Mouse (Mus musculus) hindbrain, embryonic 10.5 days (tissue): ENCODE measurements around the gene Rapgef2. TPM values are rescaled to one million over a fixed set of nuclear protein-coding genes. Genes with fewer than 3 reads are reported as not detected.

Experiments used
- DNase-seq: peaks from one replicate; pipeline ENCODE4 v3.0.0-alpha.2; 2017; ENCODE audit warnings: low spot score
- H3K27ac ChIP-seq: fragments of 300-500 bp; sonication (generic); 2 replicates; pipeline ENCODE4 v1.5.1; 2016; ENCODE audit warnings: mild to moderate bottlenecking, moderate library complexity
- H3K27me3 ChIP-seq: fragments of 300-500 bp; sonication (generic); 2 replicates; pipeline ENCODE4 v1.6.1; 2016; ENCODE audit warnings: mild to moderate bottlenecking; ENCODE audit not compliant: poor library complexity, insufficient read depth, severe bottlenecking
- H3K36me3 ChIP-seq: fragments of 300-500 bp; sonication (generic); 2 replicates; pipeline ENCODE4 v1.6.1; 2016; ENCODE audit warnings: mild to moderate bottlenecking, moderate library complexity
- H3K4me1 ChIP-seq: fragments of 300-500 bp; sonication (generic); replicated peaks from 2 replicates; pipeline ENCODE4 v1.6.1; 2016; ENCODE audit warnings: mild to moderate bottlenecking
- H3K4me3 ChIP-seq: fragments of 300-500 bp; sonication (generic); 2 replicates; pipeline ENCODE4 v1.5.1; 2016; ENCODE audit warnings: mild to moderate bottlenecking, moderate library complexity
- H3K9me3 ChIP-seq: fragments of 300-500 bp; sonication (generic); 2 replicates; pipeline ENCODE4 v1.6.1; 2016; ENCODE audit warnings: mild to moderate bottlenecking, moderate library complexity
- WGBS: fragments of 180-500 bp; shearing (Covaris S2); methylation state at CpG from one replicate; pipeline ENCODE4 v1.1.7; 2016; 5-methylcytosine and 5-hydroxymethylcytosine counted together
- polyA plus RNA-seq: library from polyadenylated mRNA; unstranded; fragments of >200 nt; fragmentation: Nextera tagmentation; extraction: Ambion mirVana; gene quantifications from 2 replicates; pipeline ENCODE4 v1.2.1, GENCODE M21; 2016

The Rapgef2 gene
- polyA plus RNA-seq, 1 experiment from 2014 or later, result 5.2 TPM

- 97% methylated on average over 12 of the region's 12 CpGs for WGBS
- H3K4me1 ChIP-seq, result no peaks in the 10 kb centered on the region
- H3K27ac ChIP-seq, result no peak overlapping the region
- H3K27me3 ChIP-seq, result no peaks in the 10 kb centered on the region
- DNase-seq, result no peak
- H3K4me3 ChIP-seq, result no peak overlapping the region
- H3K36me3 ChIP-seq, result no peaks in the 10 kb centered on the region
- H3K9me3 ChIP-seq, result no peaks in the 10 kb centered on the region
Measured at GRCm38 (mm10) chr3:79119983-79120382, 166.3 kb downstream of the Rapgef2 start.

GRCm38 (mm10) chr3:79110153-79110552 is 176.2 kb downstream of the Rapgef2 start:
- no peaks in the 10 kb centered on the region; the same call in 1 of the 2 replicates for H3K9me3 ChIP-seq
- no peak overlapping the region for H3K27ac ChIP-seq
- WGBS, result 95% methylated on average over 6 of the region's 6 CpGs
- no peaks in the 10 kb centered on the region for H3K27me3 ChIP-seq
- H3K4me3 ChIP-seq, result no peak overlapping the region
- H3K4me1 ChIP-seq, result no peaks in the 10 kb centered on the region
- peaks cover 6% of the 10 kb centered on the region for H3K36me3 ChIP-seq
- no peak for DNase-seq

GRCm38 (mm10) chr3:79108246-79108645 is 178.1 kb downstream of the Rapgef2 start:
- no peak for DNase-seq
- no peaks in the 10 kb centered on the region; the same call in 1 of the 2 replicates for H3K9me3 ChIP-seq
- H3K36me3 ChIP-seq, result peaks cover 10% of the 10 kb centered on the region
- no peaks in the 10 kb centered on the region for H3K4me1 ChIP-seq
- H3K4me3 ChIP-seq, result no peak overlapping the region
- WGBS, result 92% methylated on average over 6 of the region's 6 CpGs
- H3K27ac ChIP-seq, result no peak overlapping the region
- no peaks in the 10 kb centered on the region for H3K27me3 ChIP-seq

GRCm38 (mm10) chr3:79106360-79106759 is 180.0 kb downstream of the Rapgef2 start:
- H3K36me3 ChIP-seq, result peaks cover 17% of the 10 kb centered on the region
- WGBS, result 86% methylated on average over 2 of the region's 2 CpGs
- H3K9me3 ChIP-seq, result no peaks in the 10 kb centered on the region; the same call in 1 of the 2 replicates
- no peaks in the 10 kb centered on the region for H3K27me3 ChIP-seq
- DNase-seq, result no peak
- H3K4me1 ChIP-seq, result no peaks in the 10 kb centered on the region
- no peak overlapping the region for H3K4me3 ChIP-seq
- no peak overlapping the region for H3K27ac ChIP-seq

GRCm38 (mm10) chr3:79103604-79104003 is 182.7 kb downstream of the Rapgef2 start:
- H3K9me3 ChIP-seq, result no peaks in the 10 kb centered on the region
- peaks cover 25% of the 10 kb centered on the region for H3K36me3 ChIP-seq
- no peaks in the 10 kb centered on the region for H3K4me1 ChIP-seq
- no peak overlapping the region for H3K27ac ChIP-seq
- H3K4me3 ChIP-seq, result no peak overlapping the region
- 93% methylated on average over 9 of the region's 9 CpGs for WGBS
- H3K27me3 ChIP-seq, result no peaks in the 10 kb centered on the region
- DNase-seq, result no peak

GRCm38 (mm10) chr3:79101737-79102136 is 184.6 kb downstream of the Rapgef2 start:
- DNase-seq, result no peak
- Histone ChIP-seq H3K27me3 (no peaks in the 10 kb centered on the region), H3K27ac (no peak overlapping the region), H3K9me3 (no peaks in the 10 kb centered on the region), H3K4me1 (no peaks in the 10 kb centered on the region), H3K36me3 (peaks cover 36% of the 10 kb centered on the region), H3K4me3 (no peak overlapping the region)
- WGBS, result 91% methylated on average over 6 of the region's 6 CpGs

GRCm38 (mm10) chr3:79100831-79101230 is 185.5 kb downstream of the Rapgef2 start:
- H3K27me3 ChIP-seq, result no peaks in the 10 kb centered on the region
- no peak for DNase-seq
- no peak overlapping the region for H3K4me3 ChIP-seq
- H3K4me1 ChIP-seq, result no peaks in the 10 kb centered on the region
- WGBS, result 95% methylated on average over 7 of the region's 7 CpGs
- peaks cover 36% of the 10 kb centered on the region for H3K36me3 ChIP-seq
- no peak overlapping the region for H3K27ac ChIP-seq
- H3K9me3 ChIP-seq, result no peaks in the 10 kb centered on the region

GRCm38 (mm10) chr3:79089091-79089490 is 197.2 kb downstream of the Rapgef2 start:
- no peaks in the 10 kb centered on the region for H3K27me3 ChIP-seq
- no peak for DNase-seq
- H3K36me3 ChIP-seq, result peaks cover 89% of the 10 kb centered on the region
- H3K4me3 ChIP-seq, result no peak overlapping the region
- no peaks in the 10 kb centered on the region for H3K9me3 ChIP-seq
- WGBS, result 85% methylated on average over 7 of the region's 7 CpGs
- H3K27ac ChIP-seq, result no peak overlapping the region
- H3K4me1 ChIP-seq, result no peaks in the 10 kb centered on the region

- H3K27me3 ChIP-seq, result no peaks in the 10 kb centered on the region
- H3K4me1 ChIP-seq, result no peaks in the 10 kb centered on the region
- peaks cover 89% of the 10 kb centered on the region for H3K36me3 ChIP-seq
- no peak for DNase-seq
- no peaks in the 10 kb centered on the region for H3K9me3 ChIP-seq
- 89% methylated on average over 5 of the region's 5 CpGs for WGBS
- H3K4me3 ChIP-seq, result no peak overlapping the region
- no peak overlapping the region for H3K27ac ChIP-seq
Measured at GRCm38 (mm10) chr3:79088461-79088860, 197.9 kb downstream of the Rapgef2 start.

GRCm38 (mm10) chr3:79086282-79086681 is 200.0 kb downstream of the Rapgef2 start:
- no peak for DNase-seq
- H3K9me3 ChIP-seq, result no peaks in the 10 kb centered on the region
- no peaks in the 10 kb centered on the region for H3K27me3 ChIP-seq
- H3K4me1 ChIP-seq, result no peaks in the 10 kb centered on the region
- H3K27ac ChIP-seq, result no peak overlapping the region
- no peak overlapping the region for H3K4me3 ChIP-seq
- H3K36me3 ChIP-seq, result peaks cover 84% of the 10 kb centered on the region
- 89% methylated on average over 4 of the region's 4 CpGs for WGBS

GRCm38 (mm10) chr3:79083881-79084280 is 202.4 kb downstream of the Rapgef2 start:
- H3K27ac ChIP-seq, result no peak overlapping the region
- whole genome bisulfite sequencing, result 89% methylated on average over 3 of the region's 3 CpGs
- no peaks in the 10 kb centered on the region for H3K4me1 ChIP-seq
- H3K4me3 ChIP-seq, result no peak overlapping the region
- no peak for DNase-seq
- no peaks in the 10 kb centered on the region for H3K27me3 ChIP-seq
- H3K9me3 ChIP-seq, result no peaks in the 10 kb centered on the region
- H3K36me3 ChIP-seq, result peaks cover 83% of the 10 kb centered on the region

- no peak overlapping the region for H3K4me3 ChIP-seq
- H3K36me3 ChIP-seq, result peaks cover 86% of the 10 kb centered on the region
- 90% methylated on average over 10 of the region's 10 CpGs for WGBS
- H3K9me3 ChIP-seq, result no peaks in the 10 kb centered on the region
- H3K27ac ChIP-seq, result no peak overlapping the region
- H3K4me1 ChIP-seq, result no peaks in the 10 kb centered on the region
- H3K27me3 ChIP-seq, result no peaks in the 10 kb centered on the region
- DNase-seq, result no peak
Measured at GRCm38 (mm10) chr3:79083030-79083429, 203.3 kb downstream of the Rapgef2 start.

GRCm38 (mm10) chr3:79079076-79079475 is 207.2 kb downstream of the Rapgef2 start:
- Histone ChIP-seq H3K36me3 (peaks cover 61% of the 10 kb centered on the region), H3K27me3 (no peaks in the 10 kb centered on the region), H3K9me3 (no peaks in the 10 kb centered on the region), H3K4me3 (no peak overlapping the region), H3K4me1 (no peaks in the 10 kb centered on the region; the same call in 1 of the 2 replicates), H3K27ac (no peak overlapping the region)
- 82% methylated on average over 3 of the region's 3 CpGs for WGBS
- no peak for DNase-seq

GRCm38 (mm10) chr3:79074970-79075369 is 211.3 kb downstream of the Rapgef2 start:
- Histone ChIP-seq H3K4me1 (no peaks in the 10 kb centered on the region; the same call in 1 of the 2 replicates), H3K27ac (no peak overlapping the region), H3K9me3 (no peaks in the 10 kb centered on the region), H3K27me3 (no peaks in the 10 kb centered on the region), H3K4me3 (no peak overlapping the region), H3K36me3 (peaks cover 40% of the 10 kb centered on the region)
- 91% methylated on average over 3 of the region's 3 CpGs for WGBS
- DNase-seq, result no peak
